ENCODE assay signal across 9 mouse cellular contexts in the genomic region with DNA sequence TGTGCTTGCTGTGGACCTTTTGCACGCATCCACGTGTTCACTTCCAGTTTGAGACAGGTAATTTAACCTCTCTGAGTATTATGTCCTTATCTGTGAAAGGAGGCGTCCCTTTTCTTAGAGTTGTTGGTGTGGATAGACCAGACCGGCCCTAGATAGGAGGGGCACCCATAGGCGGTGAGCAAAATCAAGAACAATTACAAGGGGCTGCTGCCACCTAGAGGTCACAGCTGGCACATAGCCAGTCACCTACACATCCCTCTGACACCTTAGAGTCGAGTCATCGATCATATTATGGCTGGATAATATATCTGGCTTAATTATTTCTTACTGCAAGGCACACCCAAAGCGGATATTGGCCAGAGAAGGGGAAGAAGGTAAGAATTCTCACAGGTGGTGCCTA. TPM values are rescaled to one million over a fixed set of nuclear protein-coding genes. Genes with fewer than 3 reads are reported as not detected.
DNase-seq lines count a peak whose midpoint lies in the region; ATAC-seq and TF ChIP-seq lines count a peak whose summit lies in the region.
"Had no signal": no experiment of that assay in that cellular context is flagged by ENCODE, and none has a peak within 500 bp of the region (broad histone marks: within the 10 kb centered on the region; RNA-seq: fewer than 3 reads in every experiment).

No protein-coding gene starts in this region.

- peak; percentile 52 to 64 for DNase-seq in heart, adult 18-20 months
- no peak for DNase-seq in heart, adult 9 months (ENCODE audit: low spot score in 2 of 2)
- DNase-seq in forelimb bud, embryonic 11.5 days (ENCODE audit: low read depth, low spot score) = peak; percentile 60
- DNase-seq in spleen, adult 2 months (ENCODE audit: low read depth in 1 of 2, low spot score in 2 of 2) = peak; percentile 60 to 83
- DNase-seq in adrenal gland, postnatal 4 days (ENCODE audit: low spot score in 2 of 2) = no peak

- TF ChIP-seq CTCF in spleen, adult 2 months (IDR thresholded peaks at IDR 0.05; ENCODE audit: extremely low read depth, insufficient read depth, insufficient read length, insufficient replicate concordance) = peak; percentile 79; the same call in 1 of the 2 replicates

- TF ChIP-seq POLR2A in spleen, adult 2 months (IDR thresholded peaks at IDR 0.05; ENCODE audit: low read depth, low read length) = no peak

- ATAC-seq in activated CD4-positive, CD25-positive, alpha-beta regulatory T cell, adult 4 months = peak; percentile 81
- ATAC-seq in kidney, embryonic 16.5 days (ENCODE audit: low FRiP score, low TSS enrichment) = peak; percentile 46; the same call in 1 of the 2 replicates

- H3K4me2 ChIP-seq in kidney, embryonic 16.5 days (replicated peaks; ENCODE audit: low read depth, low read length) = no peak overlapping the region

- H3K4me1 ChIP-seq in kidney, embryonic 16.5 days (ENCODE audit: insufficient read depth, low read length) = peaks cover 32% of the 10 kb centered on the region
- H3K4me1 ChIP-seq in megakaryocyte, embryonic 14.5 days = peaks cover 99% of the 10 kb centered on the region
- no peaks in the 10 kb centered on the region for H3K4me1 ChIP-seq in spleen, adult 2 months (ENCODE audit: control insufficient read depth, insufficient read depth, insufficient read length)

- no peaks in the 10 kb centered on the region for H3K36me3 ChIP-seq in kidney, embryonic 16.5 days (ENCODE audit: insufficient read depth, low read length)
- peaks cover 56% of the 10 kb centered on the region for H3K36me3 ChIP-seq in megakaryocyte, embryonic 14.5 days (replicated peaks; ENCODE audit: low read length)
- no peaks in the 10 kb centered on the region for H3K36me3 ChIP-seq in spleen, adult 2 months (ENCODE audit: control insufficient read depth, insufficient read depth, low read length)

- no peak overlapping the region for H3K27ac ChIP-seq in kidney, embryonic 16.5 days (ENCODE audit: low read length)
- H3K27ac ChIP-seq in spleen, adult 2 months (ENCODE audit: insufficient read depth, low read length) = no peak overlapping the region
- H3K27ac ChIP-seq: macrophage had no signal

- H3K9ac ChIP-seq in kidney, embryonic 16.5 days (replicated peaks; ENCODE audit: low read length) = no peak overlapping the region

- H3K9me3 ChIP-seq in kidney, embryonic 16.5 days (ENCODE audit: low read length) = no peaks in the 10 kb centered on the region
- no peaks in the 10 kb centered on the region for H3K9me3 ChIP-seq in megakaryocyte, embryonic 14.5 days

- WGBS in kidney, embryonic 16.5 days = 9% methylated on average over 8 of the region's 8 CpGs
- 6% methylated on average over 8 of the region's 8 CpGs for WGBS in spleen, adult 2 months

- H3K27me3 ChIP-seq in kidney, embryonic 16.5 days (ENCODE audit: insufficient read depth, low read length) = no peaks in the 10 kb centered on the region
- no peaks in the 10 kb centered on the region for H3K27me3 ChIP-seq in megakaryocyte, embryonic 14.5 days (replicated peaks)
- no peaks in the 10 kb centered on the region for H3K27me3 ChIP-seq in spleen, adult 2 months (ENCODE audit: control insufficient read depth, insufficient read depth, low read length)

- H3K4me3 ChIP-seq in kidney, embryonic 16.5 days (ENCODE audit: low read length) = no peak overlapping the region
- peak overlapping the region; percentile 69 for H3K4me3 ChIP-seq in megakaryocyte, embryonic 14.5 days (replicated peaks)
- no peak overlapping the region for H3K4me3 ChIP-seq in spleen, adult 2 months (ENCODE audit: extremely low read depth, insufficient read depth, insufficient read length)

RNA-seq across cellular contexts. Expression of a gene that starts 2.6 kb away (rescaled TPM):
- total RNA-seq in heart, adult 18-20 months (2021) = 10 to 100 TPM; 20.8 to 25.7 TPM
- polyA plus RNA-seq in activated CD4-positive, CD25-positive, alpha-beta regulatory T cell, adult 4 months (2017; shearing (Covaris generic)) = not detected
- polyA plus RNA-seq in kidney, embryonic 16.5 days (2015; fragmentation: Nextera tagmentation; extraction: Ambion mirVana) = 1.3 and 1.4 TPM in 2 replicates
- polyA plus RNA-seq in megakaryocyte, embryonic 14.5 days (2012; ENCODE audit: insufficient read depth, low replicate concordance) = 0.57 TPM in 1 of 2 replicates, not detected in the other
- polyA plus RNA-seq in spleen, adult 2 months (2012; rRNA removed) = 2.6 and 3.1 TPM in 2 replicates
- total RNA-seq in adrenal gland, postnatal 4 days (2021) = 1 to 10 TPM; 6.1 to 6.9 TPM

RNA-seq across cellular contexts. Expression of a gene that starts 12.7 kb away (rescaled TPM):
- total RNA-seq in heart, adult 18-20 months (2021) = not detected
- polyA plus RNA-seq in activated CD4-positive, CD25-positive, alpha-beta regulatory T cell, adult 4 months (2017; shearing (Covaris generic)) = not detected
- polyA plus RNA-seq in kidney, embryonic 16.5 days (2015; fragmentation: Nextera tagmentation; extraction: Ambion mirVana) = not detected in 2 replicates
- 17.2 and 54.9 TPM in 2 replicates for polyA plus RNA-seq in megakaryocyte, embryonic 14.5 days (2012; ENCODE audit: insufficient read depth, low replicate concordance)
- 0.28 and 0.36 TPM in 2 replicates for polyA plus RNA-seq in spleen, adult 2 months (2012; rRNA removed)
- not detected for total RNA-seq in adrenal gland, postnatal 4 days (2021)
- polyA plus RNA-seq: macrophage had no signal

RNA-seq across cellular contexts. Expression of a gene that starts 14.3 kb away (rescaled TPM):
- total RNA-seq in heart, adult 18-20 months (2021) = 10 to 100 TPM; 31.3 to 35.1 TPM
- 10 to 100 TPM; 19.8 to 27.2 TPM for polyA plus RNA-seq in activated CD4-positive, CD25-positive, alpha-beta regulatory T cell, adult 4 months (2017; shearing (Covaris generic))
- 15.2 and 16.3 TPM in 2 replicates for polyA plus RNA-seq in kidney, embryonic 16.5 days (2015; fragmentation: Nextera tagmentation; extraction: Ambion mirVana)
- 374 and 820 TPM in 2 replicates for polyA plus RNA-seq in megakaryocyte, embryonic 14.5 days (2012; ENCODE audit: insufficient read depth, low replicate concordance)
- 8.7 and 12.1 TPM in 2 replicates for polyA plus RNA-seq in spleen, adult 2 months (2012; rRNA removed)
- 10 to 100 TPM; 27.8 to 30.8 TPM for total RNA-seq in adrenal gland, postnatal 4 days (2021)

RNA-seq across cellular contexts. Expression of a gene that starts 19.7 kb away (rescaled TPM):
- under 1 TPM in 1 of 2 experiments, not detected in 1; 0.07 TPM for total RNA-seq in heart, adult 18-20 months (2021)
- under 1 TPM in 1 of 2 experiments, not detected in 1; 0.25 TPM for polyA plus RNA-seq in activated CD4-positive, CD25-positive, alpha-beta regulatory T cell, adult 4 months (2017; shearing (Covaris generic))
- polyA plus RNA-seq in kidney, embryonic 16.5 days (2015; fragmentation: Nextera tagmentation; extraction: Ambion mirVana) = 0.46 and 0.81 TPM in 2 replicates
- 0.06 TPM in 1 of 2 replicates, not detected in the other for polyA plus RNA-seq in megakaryocyte, embryonic 14.5 days (2012; ENCODE audit: insufficient read depth, low replicate concordance)
- polyA plus RNA-seq in spleen, adult 2 months (2012; rRNA removed) = 0.09 and 0.14 TPM in 2 replicates
- 10 to 100 TPM; 53.4 to 54.0 TPM for total RNA-seq in adrenal gland, postnatal 4 days (2021)
- polyA plus RNA-seq: macrophage had no signal

RNA-seq across cellular contexts. Expression of a gene that starts 31.6 kb away (rescaled TPM):
- total RNA-seq in heart, adult 18-20 months (2021) = 1 to 10 TPM; 1.4 to 2.6 TPM
- 10 to 100 TPM; 17.4 to 20.2 TPM for polyA plus RNA-seq in activated CD4-positive, CD25-positive, alpha-beta regulatory T cell, adult 4 months (2017; shearing (Covaris generic))
- 1.4 and 1.7 TPM in 2 replicates for polyA plus RNA-seq in kidney, embryonic 16.5 days (2015; fragmentation: Nextera tagmentation; extraction: Ambion mirVana)
- polyA plus RNA-seq in megakaryocyte, embryonic 14.5 days (2012; ENCODE audit: insufficient read depth, low replicate concordance) = 14.4 and 25.8 TPM in 2 replicates
- polyA plus RNA-seq in spleen, adult 2 months (2012; rRNA removed) = 37.0 and 41.7 TPM in 2 replicates
- 1 to 10 TPM; 2.2 to 2.7 TPM for total RNA-seq in adrenal gland, postnatal 4 days (2021)

Comparison
In these comparisons a context has a peak if more than half of its experiments do, and no peak if none do; other contexts are left out.
1. DNase-seq: peak in heart, adult 18-20 months (2 of 2), forelimb bud, embryonic 11.5 days (single experiment) and spleen, adult 2 months (2 of 2); none in heart, adult 9 months (0 of 2) and adrenal gland, postnatal 4 days (0 of 2).
2. RNA of a gene that starts 12.7 kb away (polyA plus RNA-seq): 17.2 to 54.9 TPM in megakaryocyte, embryonic 14.5 days; 0.28 to 0.36 TPM in spleen, adult 2 months, not detected in activated CD4-positive, CD25-positive, alpha-beta regulatory T cell, adult 4 months and not detected in kidney, embryonic 16.5 days; every median in the first group is over 10 times any median in the second.
3. RNA of a gene that starts 14.3 kb away (polyA plus RNA-seq): 374 to 820 TPM in megakaryocyte, embryonic 14.5 days; 19.8 to 27.2 TPM in activated CD4-positive, CD25-positive, alpha-beta regulatory T cell, adult 4 months, 15.2 to 16.3 TPM in kidney, embryonic 16.5 days and 8.7 to 12.1 TPM in spleen, adult 2 months; every median in the first group is over 10 times any median in the second.